Mouse (Mus musculus): ENCODE data around the gene Sfpq.

DNA sequence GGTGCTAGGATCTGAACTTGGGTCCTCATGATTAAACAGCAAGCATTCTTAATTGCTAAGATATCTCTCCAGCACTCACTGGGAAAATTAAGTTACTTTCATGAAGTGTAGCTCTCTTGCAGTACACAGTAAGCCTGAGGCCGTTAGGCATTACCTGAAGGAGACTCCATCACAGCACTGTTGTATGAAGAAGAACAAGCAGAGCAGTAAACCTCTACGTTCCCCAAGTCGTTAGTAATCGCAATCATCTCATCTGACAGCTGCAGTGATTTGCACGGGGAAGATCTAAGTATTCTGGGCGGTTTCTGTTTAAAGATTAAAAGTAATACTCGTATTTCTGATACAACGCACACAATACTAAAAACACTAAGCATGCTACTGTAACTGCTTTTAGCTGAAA is 30.0 kb downstream of the Sfpq start:
- TF ChIP-seq CTCF (IDR thresholded peaks at IDR 0.05; ENCODE audit: insufficient read depth, low read length), result no peak
- no peak for TF ChIP-seq POLR2A (IDR thresholded peaks at IDR 0.05; ENCODE audit: borderline replicate concordance, extremely low read depth, low read depth, low read length)

Measured in lung, adult 2 months (tissue).